In the genomic region with DNA sequence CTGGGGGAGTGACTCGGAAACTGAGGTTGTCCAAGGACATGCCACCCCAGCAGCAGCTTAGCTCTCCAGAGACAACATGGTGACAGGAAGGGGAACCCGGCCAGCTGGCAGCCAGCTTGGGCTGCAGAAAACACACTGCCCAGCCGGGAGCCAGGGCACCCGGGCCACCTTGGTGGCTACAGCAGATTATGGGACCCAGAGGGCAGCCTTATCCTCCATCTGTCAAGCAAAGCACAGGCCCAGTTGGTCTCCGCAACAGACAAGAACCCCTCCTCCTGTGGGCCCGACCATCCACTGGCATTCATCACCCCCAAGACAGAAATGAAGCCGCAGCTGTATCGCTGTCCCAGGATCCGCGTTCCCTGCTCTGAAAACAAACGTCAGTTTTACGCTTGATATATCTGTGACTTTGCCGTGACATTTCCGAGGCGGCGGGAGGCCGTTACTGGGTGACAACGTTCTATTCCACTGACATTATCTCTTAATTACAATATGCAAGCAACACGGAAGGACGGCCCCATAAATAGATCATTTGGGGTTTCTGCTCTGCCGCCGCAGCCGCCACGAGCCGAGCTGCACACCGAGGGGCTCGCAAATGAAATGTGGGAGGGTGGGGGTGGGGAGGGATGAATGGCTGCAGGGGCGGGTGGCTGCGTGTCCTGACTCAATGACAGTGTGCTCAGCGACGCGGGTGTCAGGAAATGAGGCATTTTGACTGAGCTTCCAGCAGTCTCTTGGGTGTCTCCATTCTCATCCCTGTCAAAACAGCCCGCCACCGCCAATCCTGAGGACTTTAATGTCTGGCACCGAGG, we compare ENCODE assay signal across 9 mouse cellular contexts.
DNase-seq lines count a peak whose midpoint lies in the region; ATAC-seq and TF ChIP-seq lines count a peak whose summit lies in the region.
"Had no signal": no experiment of that assay in that cellular context is flagged by ENCODE, and none has a peak within 500 bp of the region (broad histone marks: within the 10 kb centered on the region; RNA-seq: fewer than 3 reads in every experiment).

No protein-coding gene starts in this region.

- no peak overlapping the region for H3K4me3 ChIP-seq in cerebellum, adult 2 months (replicated peaks; ENCODE audit: insufficient read depth, low read depth, low read length)
- no peak overlapping the region for H3K4me3 ChIP-seq in heart, embryonic 11.5 days (ENCODE audit: low read depth, low read length)
- peak overlapping the region; percentile 17 for H3K4me3 ChIP-seq in kidney, embryonic 16.5 days (ENCODE audit: low read length)
- H3K4me3 ChIP-seq in lung, embryonic 14.5 days (ENCODE audit: low read depth, low read length), result peak overlapping the region; percentile 18; the same call in 1 of the 2 replicates
- H3K4me3 ChIP-seq: embryonic facial prominence, embryonic 12.5 days had no signal

- 6% methylated on average over 35 of the region's 35 CpGs for WGBS in cerebellum, adult 2 months
- WGBS in heart, embryonic 11.5 days (ENCODE audit: insufficient replicate concordance), result 46% methylated on average over 35 of the region's 35 CpGs
- WGBS in kidney, embryonic 16.5 days, result 18% methylated on average over 35 of the region's 35 CpGs
- 21% methylated on average over 35 of the region's 35 CpGs for WGBS in lung, embryonic 14.5 days

- no peak overlapping the region for H3K9ac ChIP-seq in heart, embryonic 11.5 days (ENCODE audit: low read depth, low read length)
- no peak overlapping the region for H3K9ac ChIP-seq in kidney, embryonic 16.5 days (replicated peaks; ENCODE audit: low read length)
- no peak overlapping the region for H3K9ac ChIP-seq in lung, embryonic 14.5 days
- H3K9ac ChIP-seq: embryonic facial prominence, embryonic 12.5 days had no signal

- TF ChIP-seq POLR2A in cerebellum, adult 2 months (IDR thresholded peaks at IDR 0.05; ENCODE audit: borderline replicate concordance, insufficient read depth, low read length), result no peak

- TF ChIP-seq CTCF in cerebellum, adult 2 months (IDR thresholded peaks at IDR 0.05; ENCODE audit: borderline replicate concordance, insufficient read depth, low read depth, low read length), result no peak
- TF ChIP-seq CTCF in lung, embryonic 14.5 days (IDR thresholded peaks at IDR 0.05; ENCODE audit: low read depth), result no peak

- DNase-seq in cerebellum, adult 11 months, result peak; percentile 57
- peak; percentile 74 to 77 for DNase-seq in cerebellum, adult 2 months
- peak; percentile 62 for DNase-seq in lung, embryonic 14.5 days
- DNase-seq in retina, postnatal 7 days (ENCODE audit: low read depth, low spot score), result peak; percentile 65
- no peak for DNase-seq in thymus, postnatal 10 days (ENCODE audit: low spot score in 2 of 2)

- H3K27ac ChIP-seq in cerebellum, adult 2 months (ENCODE audit: insufficient read depth, low read length), result no peak overlapping the region
- H3K27ac ChIP-seq in heart, embryonic 11.5 days (ENCODE audit: low read depth, low read length), result no peak overlapping the region
- no peak overlapping the region for H3K27ac ChIP-seq in kidney, embryonic 16.5 days (ENCODE audit: low read length)
- H3K27ac ChIP-seq in lung, embryonic 14.5 days (ENCODE audit: low read depth), result no peak overlapping the region

- ATAC-seq in cerebellum, adult (ENCODE audit: insufficient number of reproducible peaks, low FRiP score, low TSS enrichment), result no peak
- no peak for ATAC-seq in heart, embryonic 11.5 days (replicated peaks; ENCODE audit: insufficient number of reproducible peaks, low FRiP score, low TSS enrichment)
- ATAC-seq in kidney, embryonic 16.5 days (ENCODE audit: low FRiP score, low TSS enrichment), result no peak
- ATAC-seq in lung, embryonic 14.5 days (ENCODE audit: insufficient read depth), result no peak; the same call in 1 of the 2 replicates

- no peaks in the 10 kb centered on the region for H3K27me3 ChIP-seq in cerebellum, adult 2 months (ENCODE audit: control insufficient read depth, insufficient read depth, low read length)
- no peaks in the 10 kb centered on the region for H3K27me3 ChIP-seq in heart, embryonic 11.5 days (ENCODE audit: control insufficient read depth, insufficient read depth, low read length)
- no peaks in the 10 kb centered on the region for H3K27me3 ChIP-seq in kidney, embryonic 16.5 days (ENCODE audit: insufficient read depth, low read length)
- H3K27me3 ChIP-seq in lung, embryonic 14.5 days (ENCODE audit: insufficient read depth, low read length), result no peaks in the 10 kb centered on the region
- H3K27me3 ChIP-seq: embryonic facial prominence, embryonic 12.5 days had no signal

- peaks cover 12% of the 10 kb centered on the region; the same call in 1 of the 2 replicates for H3K4me1 ChIP-seq in cerebellum, adult 2 months (ENCODE audit: control insufficient read depth, insufficient read depth, low read length)
- H3K4me1 ChIP-seq in heart, embryonic 11.5 days (ENCODE audit: control insufficient read depth, insufficient read depth, low read length), result peaks cover 30% of the 10 kb centered on the region; the same call in 1 of the 2 replicates
- H3K4me1 ChIP-seq in kidney, embryonic 16.5 days (ENCODE audit: insufficient read depth, low read length), result peaks cover 26% of the 10 kb centered on the region
- H3K4me1 ChIP-seq in lung, embryonic 14.5 days (ENCODE audit: insufficient read depth), result peaks cover 5% of the 10 kb centered on the region; the same call in 1 of the 2 replicates

- H3K36me3 ChIP-seq in heart, embryonic 11.5 days (ENCODE audit: control insufficient read depth, insufficient read depth, low read length), result no peaks in the 10 kb centered on the region
- no peaks in the 10 kb centered on the region for H3K36me3 ChIP-seq in kidney, embryonic 16.5 days (ENCODE audit: insufficient read depth, low read length)
- H3K36me3 ChIP-seq in lung, embryonic 14.5 days (ENCODE audit: insufficient read depth), result no peaks in the 10 kb centered on the region
- H3K36me3 ChIP-seq: embryonic facial prominence, embryonic 12.5 days had no signal

- H3K9me3 ChIP-seq in heart, embryonic 11.5 days (replicated peaks; ENCODE audit: control insufficient read depth, low read length), result no peaks in the 10 kb centered on the region
- H3K9me3 ChIP-seq in kidney, embryonic 16.5 days (ENCODE audit: low read length), result peaks cover 3% of the 10 kb centered on the region; the same call in 1 of the 2 replicates
- H3K9me3 ChIP-seq in lung, embryonic 14.5 days (ENCODE audit: low read depth, low read length), result no peaks in the 10 kb centered on the region
- H3K9me3 ChIP-seq: embryonic facial prominence, embryonic 12.5 days had no signal

- H3K4me2 ChIP-seq in heart, embryonic 11.5 days, result peak overlapping the region; percentile 25
- peak overlapping the region; percentile 51 for H3K4me2 ChIP-seq in kidney, embryonic 16.5 days (replicated peaks; ENCODE audit: low read depth, low read length)
- H3K4me2 ChIP-seq in lung, embryonic 14.5 days, result peak overlapping the region; percentile 58
- H3K4me2 ChIP-seq: embryonic facial prominence, embryonic 12.5 days had no signal

Comparison
In these comparisons a context has a peak if more than half of its experiments do, and no peak if none do; other contexts are left out.
1. DNase-seq: peak in cerebellum, adult 11 months (single experiment), cerebellum, adult 2 months (2 of 2), lung, embryonic 14.5 days (single experiment) and retina, postnatal 7 days (single experiment); none in thymus, postnatal 10 days (0 of 2).
2. H3K4me3 ChIP-seq: peak in kidney, embryonic 16.5 days (single experiment) and lung, embryonic 14.5 days (single experiment); none in cerebellum, adult 2 months (single experiment) and heart, embryonic 11.5 days (single experiment).
3. Peak in every context shown above with its lines, with median percentiles within 50 percentile points of each other: H3K4me2 ChIP-seq.